Mouse (Mus musculus) effector memory CD4-positive, alpha-beta T cell, adult 7 months (primary cell): ENCODE results near the gene Ybx2. TPM values are rescaled to one million over a fixed set of nuclear protein-coding genes. Genes with fewer than 3 reads are reported as not detected.

Experiments
- polyA plus RNA-seq: library from polyadenylated mRNA; unstranded; fragments of 100-300 nt; shearing (Covaris generic); gene quantifications from one replicate; pipeline ENCODE4 v1.2.1, GENCODE M21; 2017

Ybx2 gene
- polyA plus RNA-seq: not detected

DNA sequence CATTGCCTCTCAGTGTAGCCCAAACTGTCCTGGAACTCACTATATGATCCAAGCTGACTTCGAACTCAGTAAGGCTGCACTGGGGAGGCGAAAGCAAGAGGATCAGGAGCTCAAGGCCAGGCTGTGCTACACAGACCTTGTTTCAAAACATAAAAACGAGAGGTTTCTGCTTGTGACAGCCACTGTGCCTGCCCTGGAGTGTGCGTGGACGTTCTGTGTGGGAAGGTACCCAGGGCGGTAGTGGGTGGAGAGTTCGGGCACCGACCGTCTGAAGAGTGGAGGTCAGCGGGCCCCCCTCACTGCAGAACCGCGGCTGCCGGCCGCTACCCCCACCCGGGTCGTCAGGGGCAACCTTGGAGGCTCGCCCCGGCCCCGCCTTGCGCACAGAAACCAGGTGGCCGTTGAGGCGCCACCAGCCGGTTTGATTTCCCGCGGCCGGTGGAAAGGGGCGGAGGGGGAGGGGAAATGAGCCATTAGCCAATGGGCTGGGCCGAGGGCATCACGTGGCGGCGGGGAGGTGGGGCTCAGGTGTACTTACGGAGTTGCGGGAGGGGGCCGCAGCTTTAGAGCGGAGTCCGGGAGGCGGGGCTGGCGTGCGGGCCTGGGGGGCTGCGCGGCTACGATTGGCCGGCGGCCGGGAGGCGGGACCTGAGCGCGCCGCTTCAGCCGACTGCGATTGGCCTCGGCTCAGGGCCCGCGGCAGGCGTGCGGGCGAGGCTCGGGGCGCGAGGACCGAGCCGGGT, at the start of gene Ybx2:
Ybx2 (plus strand) TSS at position 660 of the 743 bp plus-strand sequence.

DNA sequence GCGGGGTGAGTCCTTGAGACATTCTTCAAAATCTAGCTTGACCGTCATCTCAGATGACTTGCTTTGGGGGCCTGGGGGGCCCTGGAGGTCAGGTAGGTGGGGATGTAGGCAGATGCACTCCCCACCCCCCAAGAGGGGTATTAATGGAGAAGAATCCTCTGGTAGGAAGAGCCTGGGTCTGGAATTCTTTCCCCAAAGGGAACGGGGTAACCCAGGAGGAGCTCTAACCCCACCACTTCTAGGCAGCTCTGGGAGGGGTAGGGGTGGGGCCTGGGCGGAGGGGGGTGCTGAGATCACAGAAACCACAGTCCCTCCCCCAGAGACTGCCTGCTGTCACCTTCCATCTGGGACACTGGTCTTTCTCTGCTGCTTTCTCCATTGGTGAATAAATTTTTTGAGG, 40.3 kb upstream of the Ybx2 start, which contains the start of gene Acap1:
Acap1 (minus strand) TSS at position 249 of the 400 bp plus-strand sequence.

GRCm38 (mm10) chr11:69900471-69901405, 34.9 kb upstream of the Ybx2 start, which contains the start of the genes 2810408A11Rik and Neurl4:
Gene 2810408A11Rik, minus strand, starts transcription at chr11:69900987.
Gene Neurl4, plus strand, starts transcription at chr11:69901072.

GRCm38 (mm10) chr11:69913554-69914371, 21.8 kb upstream of the Ybx2 start, which contains the start of gene Gps2:
Gene Gps2, plus strand, starts transcription at chr11:69913888.

DNA sequence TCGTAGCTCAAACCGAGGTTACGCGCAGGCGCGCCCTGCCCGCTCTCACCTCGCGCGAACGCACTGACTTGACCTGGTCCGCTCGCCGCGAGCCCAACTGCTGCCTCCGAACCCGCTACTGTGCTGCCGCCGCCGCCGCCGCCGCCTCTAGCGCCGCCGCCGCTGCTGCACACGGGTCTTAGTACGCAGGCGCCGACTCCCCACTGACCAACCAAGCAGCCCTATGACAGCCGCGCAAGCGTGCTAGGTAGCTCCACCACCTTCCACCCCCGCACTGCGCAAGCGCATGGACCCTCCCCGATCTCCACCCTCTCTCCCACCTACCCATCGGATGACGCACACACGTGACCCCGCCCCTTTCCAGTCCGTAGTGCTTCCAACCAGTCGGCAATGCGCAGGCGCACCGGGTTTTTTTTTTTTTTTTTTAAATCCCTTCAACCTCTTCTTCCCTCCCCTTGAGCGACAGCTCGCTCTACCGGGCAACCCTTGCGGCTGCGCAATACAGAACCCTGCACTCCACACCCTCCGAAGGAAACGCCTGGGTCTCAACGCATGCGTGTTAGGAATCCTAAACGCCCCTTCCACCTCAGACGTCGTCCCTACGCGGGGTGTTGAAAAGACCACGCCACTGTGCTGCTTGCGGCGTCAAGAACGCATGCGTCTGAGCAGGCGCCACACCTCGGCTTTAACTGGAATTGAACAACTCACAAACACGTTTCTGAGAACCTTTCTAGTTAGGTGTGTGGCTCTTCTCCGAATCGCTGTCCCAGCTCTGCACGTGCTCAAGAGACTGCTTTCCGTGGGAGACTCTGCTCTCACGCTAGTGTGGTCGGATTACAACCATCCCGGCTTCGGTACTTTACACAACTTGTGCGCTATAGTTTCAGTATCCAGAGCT, 14.2 kb upstream of the Ybx2 start, which contains the start of gene Eif5a:
Eif5a (minus strand) TSS at position 845 of the 898 bp plus-strand sequence.

GRCm38 (mm10) chr11:69948066-69948762, 12.6 kb downstream of the Ybx2 start, which contains the start of gene Slc2a4:
Gene Slc2a4, minus strand, starts transcription at chr11:69948188.

DNA sequence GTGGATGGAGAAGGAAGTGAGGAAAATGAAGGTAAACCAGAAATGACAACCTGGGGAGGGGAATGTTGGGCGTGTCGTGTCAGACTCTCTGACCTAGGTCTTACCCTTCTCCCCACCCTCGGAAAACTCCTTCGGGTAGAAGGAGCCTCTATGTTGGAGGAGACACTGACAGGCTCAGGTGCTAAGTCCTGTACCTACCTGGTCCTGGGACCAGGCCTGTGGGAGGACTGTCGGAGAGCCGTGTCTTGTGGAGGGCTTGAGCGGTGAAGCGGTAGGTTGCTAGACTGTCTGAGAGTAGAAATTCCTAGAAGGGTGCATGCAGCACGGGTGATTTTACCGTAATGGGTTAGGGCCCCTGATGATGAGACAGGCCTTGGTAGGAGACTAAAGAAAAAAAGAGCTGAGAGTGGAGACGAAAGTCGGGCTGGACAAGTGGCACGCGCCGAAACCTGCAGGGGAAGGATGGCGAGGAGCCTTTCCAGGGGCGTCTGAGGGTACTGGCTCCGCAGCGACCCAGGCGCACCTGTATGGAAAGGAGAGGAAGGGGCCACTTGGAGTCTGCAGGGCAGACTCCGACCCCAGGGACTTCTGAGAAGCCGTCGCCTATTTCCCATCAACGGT, 29.2 kb downstream of the Ybx2 start, which contains the start of gene Cldn7:
Cldn7 (plus strand) TSS at position 130 of the 621 bp plus-strand sequence.

DNA sequence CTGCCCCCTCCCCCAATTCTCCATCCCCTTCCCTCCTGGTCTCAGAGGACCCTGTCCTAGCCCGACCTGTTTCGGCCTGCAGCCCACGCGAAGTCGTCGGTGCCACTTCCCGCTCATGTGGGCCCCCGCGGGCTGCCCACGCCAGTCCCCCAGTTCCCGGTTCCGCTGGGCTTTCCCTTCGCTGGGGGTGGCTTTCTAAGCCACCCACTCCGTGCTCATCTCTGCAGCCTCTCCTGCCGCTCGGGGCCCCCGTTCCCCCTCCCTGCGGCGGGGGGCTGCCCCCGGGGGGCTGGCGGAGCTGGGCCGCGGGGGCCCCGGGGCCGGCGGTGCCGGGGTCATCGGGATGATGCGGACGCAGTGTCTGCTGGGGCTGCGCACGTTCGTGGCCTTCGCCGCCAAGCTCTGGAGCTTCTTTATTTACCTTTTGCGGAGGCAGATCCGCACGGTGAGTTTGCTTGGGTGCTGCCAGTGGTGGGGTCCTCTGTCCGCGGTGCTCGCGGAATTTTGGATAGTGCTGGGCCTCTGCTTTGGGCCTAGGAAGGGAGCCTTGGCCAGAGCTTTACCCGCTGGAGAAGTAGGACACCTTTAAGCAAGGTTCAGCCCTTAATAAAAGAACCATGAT, 45.7 kb downstream of the Ybx2 start, which contains the start of gene Ctdnep1:
Ctdnep1 (plus strand) TSS at position 16 of the 622 bp plus-strand sequence.

DNA sequence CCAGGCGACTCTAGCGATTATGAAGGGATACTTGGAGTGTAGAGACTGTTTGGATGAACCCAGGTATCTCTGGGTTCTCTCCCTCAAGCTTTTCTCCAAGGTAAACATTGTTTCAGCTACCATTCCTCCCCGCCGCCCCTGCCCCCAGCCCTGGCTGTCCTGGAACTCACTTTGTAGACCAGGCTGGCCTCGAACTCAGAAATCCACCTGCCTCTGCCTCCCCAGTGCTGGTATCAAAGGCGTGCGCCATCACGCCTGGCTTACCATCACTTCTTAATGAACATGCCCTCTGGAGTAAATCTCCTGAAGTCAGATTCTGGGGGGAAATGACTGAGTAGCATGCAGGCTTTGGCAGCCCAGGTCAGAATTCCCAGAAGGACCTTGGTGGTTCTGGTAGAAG, 46.6 kb downstream of the Ybx2 start, which contains the start of gene Elp5:
Elp5 (minus strand) TSS at position 293 of the 400 bp plus-strand sequence.

Other genes with a start within 250 kb of the Ybx2 start
- not detected for gene Tnfsf12, start 239.9 kb upstream of the Ybx2 start, polyA plus RNA-seq
- not detected for gene Tnfsfm13, start 239.7 kb upstream of the Ybx2 start, polyA plus RNA-seq
- gene Polr2a, start 177.2 kb upstream of the Ybx2 start, polyA plus RNA-seq: 51.9 TPM
- gene Slc35g3, start 173.8 kb upstream of the Ybx2 start, polyA plus RNA-seq: 0.26 TPM
- gene Zbtb4, start 169.9 kb upstream of the Ybx2 start, polyA plus RNA-seq: 4.2 TPM
- gene Chrnb1, start 139.9 kb upstream of the Ybx2 start, polyA plus RNA-seq: 0.52 TPM
- gene Fgf11, start 133.9 kb upstream of the Ybx2 start, polyA plus RNA-seq: not detected
- not detected for gene Tmem102, start 130.2 kb upstream of the Ybx2 start, polyA plus RNA-seq
- 0.16 TPM for gene Gm39566, start 120.5 kb upstream of the Ybx2 start, polyA plus RNA-seq
- 0.39 TPM for gene Spem2, start 117.3 kb upstream of the Ybx2 start, polyA plus RNA-seq
- gene Spem1, start 113.6 kb upstream of the Ybx2 start, polyA plus RNA-seq: not detected
- 0.15 TPM for gene Nlgn2, start 98.0 kb upstream of the Ybx2 start, polyA plus RNA-seq
- 44.3 TPM for gene Tmem256, start 97.3 kb upstream of the Ybx2 start, polyA plus RNA-seq
- gene Plscr3, start 89.4 kb upstream of the Ybx2 start, polyA plus RNA-seq: 8.5 TPM
- 0.27 TPM for gene Tnk1, start 77.1 kb upstream of the Ybx2 start, polyA plus RNA-seq
- gene Tmem95, start 57.8 kb upstream of the Ybx2 start, polyA plus RNA-seq: not detected
- gene Kctd11, start 54.4 kb upstream of the Ybx2 start, polyA plus RNA-seq: 0.95 TPM
- gene Acap1, start 40.3 kb upstream of the Ybx2 start, polyA plus RNA-seq: 485 TPM
- gene 2810408A11Rik, start 34.8 kb upstream of the Ybx2 start, polyA plus RNA-seq: 1.6 TPM
- 7.3 TPM for gene Neurl4, start 34.7 kb upstream of the Ybx2 start, polyA plus RNA-seq
- gene Gps2, start 21.9 kb upstream of the Ybx2 start, polyA plus RNA-seq: 235 TPM
- 1,038 TPM for gene Eif5a, start 13.8 kb upstream of the Ybx2 start, polyA plus RNA-seq
- gene Slc2a4, start 12.4 kb downstream of the Ybx2 start, polyA plus RNA-seq: not detected
- not detected for gene Cldn7, start 29.0 kb downstream of the Ybx2 start, polyA plus RNA-seq
- 34.3 TPM for gene Ctdnep1, start 45.4 kb downstream of the Ybx2 start, polyA plus RNA-seq
- gene Elp5, start 46.7 kb downstream of the Ybx2 start, polyA plus RNA-seq: 57.5 TPM
- gene Gabarap, start 55.3 kb downstream of the Ybx2 start, polyA plus RNA-seq: 358 TPM
- gene Phf23, start 60.0 kb downstream of the Ybx2 start, polyA plus RNA-seq: 52.1 TPM
- 15.5 TPM for gene Dvl2, start 64.8 kb downstream of the Ybx2 start, polyA plus RNA-seq
- gene Acadvl, start 79.6 kb downstream of the Ybx2 start, polyA plus RNA-seq: 101 TPM
- 6.9 TPM for gene Dlg4, start 81.1 kb downstream of the Ybx2 start, polyA plus RNA-seq
- gene Asgr1, start 118.3 kb downstream of the Ybx2 start, polyA plus RNA-seq: not detected
- gene Asgr2, start 156.8 kb downstream of the Ybx2 start, polyA plus RNA-seq: not detected
- not detected for gene Mgl2, start 194.5 kb downstream of the Ybx2 start, polyA plus RNA-seq
- not detected for gene Clec10a, start 220.4 kb downstream of the Ybx2 start, polyA plus RNA-seq